Mouse (Mus musculus): ENCODE results near the gene Gabrb1. TPM values are rescaled to one million over a fixed set of nuclear protein-coding genes. Genes with fewer than 3 reads are reported as not detected.

Gene Gabrb1
- under 1 TPM in 1 of 2 experiments, not detected in 1; 0.12 TPM for total RNA-seq (2021)
- long read RNA-seq, experiment 1, result 0 reads
- long read RNA-seq, experiment 2, result 0 reads

- no peak for DNase-seq
Measured at GRCm38 (mm10) chr5:71657482-71658114, at the start of gene Gabrb1. TSS of gene Gabrb1 (plus strand) at chr5:71658113.

- no peak for DNase-seq
Measured at GRCm38 (mm10) chr5:71608735-71609134, 49.2 kb upstream of the Gabrb1 start.

- DNase-seq, result no peak
Measured at GRCm38 (mm10) chr5:71614311-71614710, 43.6 kb upstream of the Gabrb1 start.

GRCm38 (mm10) chr5:71616734-71617133 lies 41.2 kb upstream of the Gabrb1 start:
- no peak for DNase-seq

GRCm38 (mm10) chr5:71627820-71628219 lies 30.1 kb upstream of the Gabrb1 start:
- no peak for DNase-seq

- DNase-seq, result no peak
Measured at GRCm38 (mm10) chr5:71639804-71640203, 18.1 kb upstream of the Gabrb1 start.

- DNase-seq, result no peak
Measured at GRCm38 (mm10) chr5:71648108-71648507, 9.8 kb upstream of the Gabrb1 start.

GRCm38 (mm10) chr5:71654056-71654455 lies 3.9 kb upstream of the Gabrb1 start:
- DNase-seq, result no peak

- DNase-seq, result no peak
Measured at GRCm38 (mm10) chr5:71656771-71657170, 1.1 kb upstream of the Gabrb1 start.

- DNase-seq, result no peak
Measured at GRCm38 (mm10) chr5:71658115-71658497, 193 bp downstream of the Gabrb1 start, which contains the start of gene Gabra4. TSS of gene Gabra4 (minus strand) at chr5:71658308.

GRCm38 (mm10) chr5:71665593-71665992 lies 7.7 kb downstream of the Gabrb1 start:
- DNase-seq, result no peak

GRCm38 (mm10) chr5:71699696-71700467 lies 42.0 kb downstream of the Gabrb1 start:
- DNase-seq, result peak; percentile 13 to 26

GRCm38 (mm10) chr5:71700468-71701272 lies 42.8 kb downstream of the Gabrb1 start:
- peak; percentile 9 to 15 for DNase-seq

- DNase-seq, result no peak
Measured at GRCm38 (mm10) chr5:71701273-71701614, 43.3 kb downstream of the Gabrb1 start.

- no peak for DNase-seq
Measured at GRCm38 (mm10) chr5:71732931-71733792, 75.2 kb downstream of the Gabrb1 start.

GRCm38 (mm10) chr5:71747411-71747810 lies 89.5 kb downstream of the Gabrb1 start:
- DNase-seq, result no peak

GRCm38 (mm10) chr5:71753966-71754365 lies 96.1 kb downstream of the Gabrb1 start:
- no peak for DNase-seq

GRCm38 (mm10) chr5:71761105-71761504 lies 103.2 kb downstream of the Gabrb1 start:
- no peak for DNase-seq

GRCm38 (mm10) chr5:71781514-71782179 lies 123.7 kb downstream of the Gabrb1 start:
- DNase-seq, result no peak

- DNase-seq, result no peak
Measured at GRCm38 (mm10) chr5:71822862-71823261, 164.9 kb downstream of the Gabrb1 start.

GRCm38 (mm10) chr5:71828342-71828741 lies 170.4 kb downstream of the Gabrb1 start:
- DNase-seq, result no peak
